In genomic region chr6:93067808-93068207, GRCm38 (mm10) we compare ENCODE assay signal across 23 mouse cellular contexts.
DNase-seq lines count a peak whose midpoint lies in the region; ATAC-seq lines count a peak whose summit lies in the region.
"Had no signal": no experiment of that assay in that cellular context is flagged by ENCODE, and none has a peak within 500 bp of the region (broad histone marks: within the 10 kb centered on the region; RNA-seq: fewer than 3 reads in every experiment).

No protein-coding gene starts in this region.

- no peaks in the 10 kb centered on the region for H3K9me3 ChIP-seq in kidney, embryonic 16.5 days (ENCODE audit: low read length)
- H3K9me3 ChIP-seq in limb, embryonic 11.5 days (ENCODE audit: control insufficient read depth, low read length) = no peaks in the 10 kb centered on the region
- H3K9me3 ChIP-seq: embryonic facial prominence, embryonic 10.5 days; forebrain, embryonic 13.5 days; heart, embryonic 10.5 days; hindbrain, embryonic 13.5 days had no signal

- no peaks in the 10 kb centered on the region for H3K27me3 ChIP-seq in kidney, embryonic 16.5 days (ENCODE audit: insufficient read depth, low read length)
- H3K27me3 ChIP-seq in limb, embryonic 11.5 days (ENCODE audit: control insufficient read depth, insufficient read depth, low read length) = no peaks in the 10 kb centered on the region
- H3K27me3 ChIP-seq: forebrain, embryonic 13.5 days; hindbrain, embryonic 13.5 days had no signal

- no peak overlapping the region for H3K4me3 ChIP-seq in kidney, embryonic 16.5 days (ENCODE audit: low read length)
- H3K4me3 ChIP-seq in limb, embryonic 11.5 days (ENCODE audit: low read depth, low read length) = no peak overlapping the region
- H3K4me3 ChIP-seq: embryonic facial prominence, embryonic 10.5 days; forebrain, embryonic 13.5 days; heart, embryonic 10.5 days; hindbrain, embryonic 13.5 days had no signal

- ATAC-seq in kidney, embryonic 16.5 days (ENCODE audit: low FRiP score, low TSS enrichment) = no peak
- ATAC-seq in granulocyte monocyte progenitor cell, adult 5-6 weeks (replicated peaks; ENCODE audit: poor library complexity, severe bottlenecking) = peak; percentile 48
- ATAC-seq in limb, embryonic 11.5 days (ENCODE audit: insufficient number of reproducible peaks, low FRiP score, low TSS enrichment, low read depth) = no peak
- ATAC-seq: CD4-positive, CD25-positive, alpha-beta regulatory T cell, adult 4 months; forebrain, embryonic 13.5 days; forebrain, postnatal 0 days; hindbrain, postnatal 0 days had no signal

- H3K36me3 ChIP-seq in kidney, embryonic 16.5 days (ENCODE audit: insufficient read depth, low read length) = no peaks in the 10 kb centered on the region
- no peaks in the 10 kb centered on the region for H3K36me3 ChIP-seq in limb, embryonic 11.5 days (ENCODE audit: control insufficient read depth, insufficient read depth, low read length)
- H3K36me3 ChIP-seq: embryonic facial prominence, embryonic 10.5 days; G1E; heart, embryonic 10.5 days; hindbrain, embryonic 13.5 days had no signal

- H3K27ac ChIP-seq in kidney, embryonic 16.5 days (ENCODE audit: low read length) = peak overlapping the region; percentile 51; the same call in 1 of the 2 replicates
- peak overlapping the region; percentile 84; the same call in 1 of the 2 replicates for H3K27ac ChIP-seq in limb, embryonic 11.5 days (replicated peaks; ENCODE audit: low read depth, low read length)
- H3K27ac ChIP-seq: forebrain, embryonic 13.5 days; heart, embryonic 10.5 days; hindbrain, embryonic 13.5 days; hindbrain, postnatal 0 days had no signal

- no peak overlapping the region for H3K9ac ChIP-seq in kidney, embryonic 16.5 days (replicated peaks; ENCODE audit: low read length)
- no peak overlapping the region for H3K9ac ChIP-seq in limb, embryonic 11.5 days (ENCODE audit: low read length)
- H3K9ac ChIP-seq: forebrain, embryonic 13.5 days; forebrain, postnatal 0 days; hindbrain, embryonic 13.5 days had no signal

- DNase-seq in kidney, adult 18-20 months = no peak
- no peak for DNase-seq in limb, embryonic 11.5 days (ENCODE audit: low spot score)
- no peak for DNase-seq in cerebellum, adult 9-11 months
- DNase-seq in cerebellum, adult 18-20 months = no peak
- no peak for DNase-seq in cerebellum, adult 8-10 months
- DNase-seq: adrenal gland, adult 8-10 months; adrenal gland, postnatal 36 days; B cell, adult 2 months; cerebellum, adult 11 months; cerebellum, postnatal 25 days; forebrain, postnatal 0 days; gastrocnemius, postnatal 14 days; heart, postnatal 10 days; heart, postnatal 4 days had no signal

- H3K4me1 ChIP-seq in kidney, embryonic 16.5 days (ENCODE audit: insufficient read depth, low read length) = peaks cover 39% of the 10 kb centered on the region
- peaks cover 17% of the 10 kb centered on the region for H3K4me1 ChIP-seq in limb, embryonic 11.5 days (ENCODE audit: control insufficient read depth, insufficient read depth, low read length)

- WGBS in kidney, embryonic 16.5 days = 67% methylated on average over 5 of the region's 5 CpGs
- WGBS in limb, embryonic 11.5 days = 82% methylated on average over 5 of the region's 5 CpGs

- no peak overlapping the region for H3K4me2 ChIP-seq in kidney, embryonic 16.5 days (replicated peaks; ENCODE audit: low read depth, low read length)
- H3K4me2 ChIP-seq in limb, embryonic 11.5 days (ENCODE audit: low read depth, severe bottlenecking) = no peak overlapping the region
- H3K4me2 ChIP-seq: forebrain, embryonic 13.5 days; hindbrain, embryonic 13.5 days had no signal
